Mouse (Mus musculus) left cerebral cortex, postnatal 4 days (tissue): ENCODE measurements around the gene Tinagl1. TPM values are rescaled to one million over a fixed set of nuclear protein-coding genes. Genes with fewer than 3 reads are reported as not detected.

Source experiments
- DNase-seq: peaks from one replicate; pipeline ENCODE4 v3.0.0-alpha.2; 2022
- intact Hi-C: fragments of 180-260 bp; cut with DNase I; formaldehyde crosslinking; loops from one replicate; pipeline ENCODE4 v1.15.1; 2025
- total RNA-seq, 2 experiments: library from RNA; stranded (reverse); gene quantifications; 2 replicates each; pipeline ENCODE4 v1.2.3; 2021

Tinagl1 gene
- total RNA-seq, 2 experiments from 2014 or later = 1.6 to 2.5 TPM

DNA sequence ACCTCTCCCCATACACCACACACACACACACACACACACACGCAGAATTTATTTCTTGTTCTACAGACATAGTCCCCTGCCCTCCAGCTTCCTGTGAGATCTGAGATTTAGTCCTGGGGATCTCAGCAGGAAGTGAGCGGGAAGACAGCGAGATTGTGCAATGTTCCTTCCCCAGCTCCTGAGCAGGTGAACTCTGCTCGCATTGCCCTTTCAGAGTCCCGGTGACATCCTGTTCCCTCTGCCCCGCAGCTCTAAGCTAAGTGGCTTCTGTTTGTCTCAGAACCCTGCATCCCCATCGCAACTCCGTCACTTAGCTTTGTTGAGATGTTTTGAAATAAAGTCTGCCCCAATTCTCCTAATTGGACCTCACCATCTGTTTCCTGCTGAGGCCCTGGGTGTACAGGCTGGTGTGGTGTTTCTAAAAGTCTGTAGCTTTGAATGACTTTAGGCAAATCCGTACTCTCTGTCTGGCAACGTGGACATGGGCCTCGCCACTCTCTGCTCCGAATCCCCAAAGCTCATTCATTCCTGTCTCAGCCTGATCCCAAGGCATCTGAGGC lies 18.0 kb downstream of the Tinagl1 start:
- intact Hi-C loops = no loop called here
- no peak for DNase-seq

DNA sequence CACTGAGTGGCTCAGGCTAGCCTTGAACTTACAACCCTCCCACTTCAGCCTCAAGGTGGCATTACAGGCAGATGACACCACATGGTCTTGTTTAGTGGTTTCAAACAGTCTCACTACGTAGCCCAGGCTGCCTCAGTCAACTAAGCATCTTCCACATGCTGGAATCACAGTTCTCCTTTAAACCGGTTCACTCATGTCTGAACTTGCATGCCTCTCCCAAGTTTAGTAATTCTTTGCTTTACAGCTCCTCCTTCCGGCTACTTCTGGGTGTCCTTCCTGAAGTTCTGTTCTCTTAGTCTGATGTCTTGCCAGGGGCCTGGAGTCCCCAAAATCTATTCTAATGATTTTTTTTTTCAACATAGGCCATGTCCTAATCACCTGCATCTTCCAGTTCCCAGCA lies 20.7 kb downstream of the Tinagl1 start:
- DNase-seq = no peak
- intact Hi-C loops = no loop called here

DNA sequence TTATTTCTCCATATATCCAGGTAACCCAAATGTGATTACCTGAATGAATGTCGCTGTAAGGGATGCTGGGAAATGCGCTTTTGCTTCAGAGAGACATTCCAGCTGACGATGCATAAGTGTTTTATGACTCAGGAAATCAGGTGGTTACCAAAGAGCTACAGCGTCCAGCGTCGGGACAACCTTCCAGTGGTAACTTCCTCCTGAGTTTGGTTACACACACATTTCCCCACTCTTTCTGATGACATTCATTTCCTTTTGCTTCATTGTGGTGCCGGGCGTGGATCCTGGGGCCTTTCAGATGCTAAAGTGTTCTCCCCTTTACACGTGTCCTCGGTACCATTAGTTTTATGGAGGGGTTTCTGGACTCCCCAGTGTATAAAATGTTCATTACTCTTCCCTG lies 26.5 kb downstream of the Tinagl1 start:
- intact Hi-C loops = no loop called here
- DNase-seq = no peak

DNA sequence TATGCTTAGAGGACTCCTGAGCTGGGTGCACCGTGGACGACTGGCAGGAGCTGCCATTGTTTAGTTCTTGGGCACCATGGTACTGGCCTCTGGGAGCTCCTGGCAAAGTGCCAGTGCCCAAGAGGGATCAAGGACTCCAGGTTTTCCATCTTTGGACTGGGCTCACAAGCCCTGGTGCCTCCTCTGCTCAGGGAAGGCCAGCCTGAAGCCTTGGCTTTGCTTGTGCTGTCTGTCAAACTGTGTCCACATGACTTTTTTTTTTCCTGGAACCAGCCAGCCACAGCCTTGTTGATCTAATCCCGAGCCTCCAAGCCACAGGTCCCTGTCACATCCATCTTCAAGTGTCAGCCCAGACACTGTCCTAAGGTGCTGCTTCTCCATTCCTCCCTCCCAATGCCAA lies 33.1 kb downstream of the Tinagl1 start:
- intact Hi-C loops = no loop called here
- peak; percentile 37 for DNase-seq

DNA sequence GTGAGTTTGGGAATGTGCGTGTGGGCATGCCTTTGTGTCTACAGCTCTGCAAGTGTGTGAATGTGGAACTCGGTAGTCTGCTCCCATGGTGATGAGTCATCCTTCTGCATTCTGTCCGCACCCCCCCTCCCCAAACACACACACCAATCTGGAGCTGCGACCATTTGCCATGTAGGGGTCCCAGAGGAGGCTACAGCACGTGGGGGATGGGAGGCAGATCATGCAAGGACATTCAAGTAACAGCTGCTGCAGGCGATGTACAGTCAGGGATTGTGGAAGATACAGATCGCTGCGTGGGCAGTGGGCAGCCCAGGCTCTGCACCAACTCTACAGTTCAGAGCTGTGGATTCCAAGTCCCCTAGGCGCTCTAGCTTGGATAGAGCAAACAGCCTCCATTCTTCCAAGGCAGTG lies 33.9 kb downstream of the Tinagl1 start:
- intact Hi-C loops = no loop called here
- DNase-seq = peak; percentile 72

DNA sequence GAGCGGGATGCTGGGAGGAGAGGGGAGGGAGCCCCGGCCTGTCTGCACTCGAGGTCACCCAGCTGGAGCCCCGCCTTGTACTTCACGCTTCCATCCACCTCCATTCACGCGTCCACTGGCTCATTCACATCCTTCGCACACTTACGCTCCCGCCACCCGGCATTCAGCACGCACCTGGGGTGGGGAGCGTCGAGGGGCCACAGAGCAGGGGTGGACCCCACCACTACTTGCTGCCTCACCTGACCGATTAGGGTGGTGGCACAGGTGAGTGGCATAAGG lies 35.8 kb downstream of the Tinagl1 start, which contains the start of gene Hcrtr1:
Gene Hcrtr1, minus strand, starts transcription at position 146 of the 279 bp plus-strand sequence.
- intact Hi-C loops = loop anchor here (2.0 kb wide), 1 partner anchor 50 kb away; no protein-coding TSS in a partner anchor
- no peak for DNase-seq

DNA sequence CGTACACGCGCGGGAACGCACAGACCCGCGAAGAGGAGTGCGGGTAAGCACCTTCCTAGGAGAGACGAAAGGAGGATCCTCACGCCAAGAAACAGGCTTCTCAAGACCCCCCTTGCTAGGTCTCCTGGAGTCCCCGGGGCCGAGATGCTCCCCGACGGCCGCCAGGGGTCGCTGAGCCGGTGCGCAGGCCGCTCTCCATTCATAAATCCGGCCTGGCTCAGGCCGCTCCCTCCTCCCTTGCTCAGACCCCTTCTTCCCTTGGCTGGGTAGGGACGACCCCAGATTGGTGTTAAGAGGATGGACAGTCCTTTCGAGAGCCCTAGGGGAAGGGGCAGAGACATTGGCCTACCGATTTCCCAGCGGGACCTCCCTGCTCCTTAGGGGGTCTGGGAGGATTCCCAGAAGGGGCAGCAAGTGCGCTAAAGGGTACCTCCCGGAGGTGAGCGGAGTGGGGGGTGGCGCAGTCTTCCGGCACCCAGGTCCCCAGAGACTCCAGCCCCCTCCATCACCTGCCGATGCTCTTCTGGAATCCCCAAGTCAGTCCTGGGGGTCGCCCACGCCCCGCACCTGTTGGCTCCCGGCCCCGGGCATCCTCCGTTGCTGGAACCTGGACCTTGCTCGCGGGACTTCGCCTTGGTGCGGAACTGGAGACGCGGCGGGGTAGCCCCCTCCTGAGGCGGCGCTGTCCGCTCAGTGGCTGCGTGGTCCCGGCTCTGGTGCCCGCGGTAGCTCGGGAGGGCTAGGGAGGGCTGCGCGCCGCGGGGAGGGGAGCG lies 36.3 kb downstream of the Tinagl1 start:
- intact Hi-C loops = loop anchor here (2.0 kb wide), 1 partner anchor 50 kb away; no protein-coding TSS in a partner anchor
- DNase-seq = peak; percentile 85

DNA sequence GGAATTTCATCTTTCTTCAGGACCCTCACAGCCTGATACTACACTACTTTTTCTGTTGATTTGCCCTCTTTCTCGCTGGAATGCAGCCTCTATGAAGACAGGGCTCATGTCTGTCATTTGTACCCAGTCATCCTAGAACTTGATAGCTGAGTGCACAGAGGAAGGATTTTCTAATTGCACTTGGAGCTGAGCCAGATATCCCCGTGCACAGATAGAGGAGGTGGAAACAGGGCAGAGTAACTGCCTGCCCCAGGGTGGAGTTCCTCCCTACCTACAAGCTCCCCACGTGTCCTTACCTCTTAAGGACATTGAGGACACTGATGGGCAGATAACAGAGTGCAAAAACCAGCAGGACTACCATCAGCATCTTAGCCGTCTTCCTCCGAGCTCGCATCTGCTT lies 41.5 kb downstream of the Tinagl1 start:
- intact Hi-C loops = no loop called here
- DNase-seq = no peak

DNA sequence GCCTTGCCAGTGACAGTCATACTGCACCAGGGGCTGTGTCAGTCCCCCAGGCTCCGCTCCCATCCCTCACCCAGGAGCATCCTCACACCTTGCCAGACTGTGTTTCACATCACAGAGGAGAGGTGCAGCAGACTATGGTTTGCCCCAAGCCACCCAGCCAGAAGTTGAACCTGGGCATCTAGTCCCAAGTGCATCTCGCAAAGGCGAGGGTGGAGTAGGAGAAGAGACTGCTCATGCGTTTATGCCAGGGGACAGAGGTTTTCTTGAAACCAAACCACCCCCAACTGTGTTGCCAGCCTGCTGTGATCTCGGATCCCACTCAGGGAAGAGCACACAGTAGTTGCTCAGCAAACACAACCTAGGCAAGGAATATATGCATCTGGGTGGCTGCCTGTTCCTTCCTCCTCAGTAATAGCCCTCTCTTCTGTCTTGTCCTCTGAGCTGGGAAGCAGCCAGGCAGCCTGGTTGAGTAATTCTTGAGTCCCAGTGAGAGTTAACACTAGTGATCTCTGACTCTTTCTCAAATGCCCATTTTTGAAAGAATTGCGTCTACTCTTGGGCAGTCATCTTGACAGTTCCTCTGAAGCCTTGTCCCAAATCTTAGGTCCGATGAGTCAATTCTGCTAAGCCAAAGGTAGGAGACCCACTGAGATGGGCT lies 43.3 kb downstream of the Tinagl1 start:
- intact Hi-C loops = no loop called here
- no peak for DNase-seq

DNA sequence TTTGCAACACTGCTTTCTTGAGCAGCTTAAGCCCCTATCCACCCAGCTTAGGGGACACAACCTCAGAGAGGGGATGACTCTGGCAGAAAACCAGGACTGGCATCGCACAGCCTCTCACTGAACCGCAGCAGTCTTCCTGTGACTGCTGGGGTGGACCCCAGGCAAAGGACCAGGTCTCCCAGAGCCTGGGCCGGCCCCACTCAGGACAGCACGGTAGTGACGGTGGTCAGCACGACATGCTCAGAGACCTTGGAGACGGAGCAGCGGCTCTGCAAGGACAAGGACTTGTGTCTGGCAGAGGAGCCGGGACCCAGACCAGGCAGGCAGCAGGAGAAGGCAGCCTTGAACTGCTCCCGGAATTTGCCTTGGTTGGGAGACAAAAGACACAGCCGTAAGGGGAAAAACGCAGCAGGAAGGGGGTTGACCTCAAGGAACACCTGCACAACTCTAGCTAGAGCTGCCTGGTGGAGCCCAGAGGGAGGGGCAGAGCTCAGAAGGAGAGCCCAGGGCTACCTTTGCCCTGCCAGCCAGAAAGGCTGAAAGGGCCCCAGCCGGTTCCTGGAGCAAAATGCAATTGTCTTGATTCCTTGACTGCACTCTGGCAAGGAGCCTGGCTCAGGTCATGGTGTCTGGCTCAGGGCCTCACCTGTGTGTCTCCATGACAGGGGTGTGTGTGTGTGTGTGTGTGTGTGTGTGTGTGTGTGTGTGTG lies 44.1 kb downstream of the Tinagl1 start:
- DNase-seq = peak; percentile 27
- intact Hi-C loops = no loop called here

DNA sequence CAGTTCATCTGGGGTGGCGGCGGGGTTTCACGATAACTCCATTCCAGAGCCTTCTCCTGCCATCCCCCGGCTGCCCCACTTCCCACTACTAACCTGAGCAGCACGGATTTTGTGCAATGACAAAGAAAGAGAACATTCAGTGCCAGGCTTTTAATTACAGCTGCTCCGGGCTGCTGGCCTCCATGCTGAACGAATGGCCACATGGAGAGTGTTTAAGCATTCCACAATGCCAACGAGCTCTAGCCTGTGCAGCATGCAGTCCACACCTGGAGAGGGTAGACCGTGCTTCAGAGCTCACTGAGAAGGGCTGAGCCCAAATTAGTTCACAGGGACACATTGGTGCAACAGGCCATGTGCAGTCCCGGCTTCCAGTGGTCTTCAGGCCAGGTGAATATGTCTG lies 44.8 kb downstream of the Tinagl1 start:
- intact Hi-C loops = no loop called here
- no peak for DNase-seq

DNA sequence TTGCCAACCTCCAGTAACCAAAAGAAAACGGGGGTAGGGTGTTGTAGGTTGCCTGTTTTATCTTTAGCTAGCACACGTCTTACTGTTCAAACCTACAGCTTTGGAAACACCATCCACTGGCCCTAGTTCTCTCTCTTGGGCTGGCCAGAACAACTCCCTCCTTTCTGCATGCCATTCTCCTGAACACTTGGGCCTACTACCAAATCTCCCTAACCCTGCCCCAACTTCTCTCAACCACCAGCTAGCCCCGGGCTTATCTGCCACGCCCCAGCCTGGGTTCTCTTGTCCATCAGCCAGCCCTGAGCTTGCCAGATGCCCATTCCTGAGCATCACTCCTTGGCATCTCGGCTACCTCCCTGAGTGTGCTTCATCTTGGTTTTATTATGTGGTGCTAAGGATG lies 46.0 kb downstream of the Tinagl1 start:
- DNase-seq = no peak
- intact Hi-C loops = no loop called here

DNA sequence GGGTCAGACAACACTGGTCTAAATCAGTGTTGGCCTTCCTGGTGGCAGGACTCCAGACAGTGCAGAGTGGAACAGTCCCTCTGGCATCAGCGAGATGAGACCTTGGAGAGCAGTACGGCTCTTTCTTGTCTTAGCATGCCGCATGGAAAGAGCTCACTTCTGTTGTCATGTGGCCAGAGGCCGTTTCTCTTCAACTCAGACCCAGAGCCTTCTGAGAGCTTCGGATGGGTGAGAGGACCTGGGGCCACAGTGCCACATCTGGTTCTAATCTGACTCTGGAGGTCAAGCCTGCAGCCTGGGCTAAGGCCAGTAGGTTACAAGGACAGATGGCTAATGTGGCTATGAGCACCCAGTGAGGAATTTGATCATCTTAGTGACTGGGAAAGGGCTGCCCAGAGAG lies 49.0 kb downstream of the Tinagl1 start:
- DNase-seq = no peak

DNA sequence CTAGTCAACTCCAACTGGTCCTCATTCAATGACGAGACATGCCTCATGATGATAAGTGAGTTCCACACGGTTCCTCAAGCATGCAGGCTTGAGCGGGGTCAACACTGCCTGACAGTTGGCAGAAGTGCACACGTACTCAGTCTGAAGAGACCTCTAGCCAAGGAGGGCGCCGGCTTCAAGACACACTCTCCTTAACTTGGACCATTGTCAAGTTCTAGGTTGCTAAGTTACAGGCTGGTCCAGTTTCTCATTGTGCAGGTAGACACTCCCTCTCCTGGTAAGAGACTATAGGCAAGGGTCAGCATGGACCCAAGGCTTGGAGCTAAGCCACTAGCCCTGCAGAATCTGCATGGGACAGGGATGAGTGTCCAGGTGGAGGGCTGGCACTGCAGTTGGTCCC lies 49.8 kb downstream of the Tinagl1 start:
- intact Hi-C loops = no loop called here

More for the DNA sequence above, 49.0 kb downstream of the Tinagl1 start:
- intact Hi-C loops = no loop called here

DNA sequence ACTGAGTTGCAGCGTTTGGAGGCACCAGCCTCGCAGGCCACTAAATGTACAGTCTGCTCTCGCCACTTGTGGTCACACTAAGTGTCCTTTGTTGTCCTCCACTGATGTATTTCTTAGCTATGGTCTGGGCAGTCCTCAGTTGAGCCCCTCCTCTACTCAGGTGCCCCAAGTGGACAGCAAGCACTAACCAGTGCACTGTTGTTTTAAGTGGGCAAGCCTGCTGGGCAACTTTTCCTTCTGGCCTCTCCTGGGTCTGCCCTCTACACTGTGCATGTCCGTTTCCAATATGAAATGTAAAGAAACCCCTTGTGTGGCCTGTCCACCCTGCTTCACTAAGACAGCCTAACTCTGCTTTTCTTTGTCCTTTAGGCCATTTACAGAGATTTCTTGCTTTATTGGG lies 50.8 kb downstream of the Tinagl1 start:
- no peak for DNase-seq
- intact Hi-C loops = no loop called here

More for the DNA sequence above, 49.8 kb downstream of the Tinagl1 start:
- no peak for DNase-seq

DNA sequence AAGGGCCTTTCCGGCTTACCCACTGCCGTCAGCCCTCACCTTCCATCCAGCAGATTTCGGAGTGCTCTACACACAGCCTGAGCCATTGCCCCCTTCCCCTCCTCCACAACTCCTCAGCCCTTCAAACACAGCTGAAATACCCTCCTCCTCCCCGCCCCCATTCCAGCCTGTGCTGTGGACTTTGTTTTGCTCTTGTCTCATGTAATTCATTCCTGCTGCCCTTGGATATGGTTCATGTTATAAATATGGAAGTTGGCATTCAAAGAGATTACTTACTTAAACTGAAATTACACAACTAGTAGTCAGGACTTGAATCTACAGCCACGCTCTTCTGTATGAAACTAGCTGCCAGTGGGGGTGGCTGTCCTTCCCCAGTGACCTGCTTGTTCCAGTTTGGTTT lies 51.9 kb downstream of the Tinagl1 start:
- intact Hi-C loops = no loop called here
- DNase-seq = no peak

DNA sequence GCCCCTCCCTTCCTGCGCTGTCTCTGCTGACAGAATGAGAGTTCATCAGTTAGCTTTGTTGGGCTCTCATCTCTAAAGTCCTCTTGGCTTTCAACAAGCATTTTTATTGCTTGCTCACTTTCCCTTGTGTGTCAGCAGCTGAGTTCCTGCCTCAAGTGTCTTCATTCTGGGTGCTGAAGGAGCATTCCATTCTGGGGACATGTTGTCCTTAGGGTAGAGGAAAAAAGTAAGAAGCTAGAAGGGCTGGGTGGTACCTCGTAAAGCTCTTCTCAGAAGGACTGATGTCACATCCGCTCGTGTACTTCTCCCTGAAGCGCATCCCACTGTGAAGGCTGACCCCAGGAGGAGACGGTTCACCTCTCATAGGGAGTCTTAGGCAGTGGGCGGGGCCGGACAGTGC lies 53.4 kb downstream of the Tinagl1 start:
- intact Hi-C loops = no loop called here
- no peak for DNase-seq

DNA sequence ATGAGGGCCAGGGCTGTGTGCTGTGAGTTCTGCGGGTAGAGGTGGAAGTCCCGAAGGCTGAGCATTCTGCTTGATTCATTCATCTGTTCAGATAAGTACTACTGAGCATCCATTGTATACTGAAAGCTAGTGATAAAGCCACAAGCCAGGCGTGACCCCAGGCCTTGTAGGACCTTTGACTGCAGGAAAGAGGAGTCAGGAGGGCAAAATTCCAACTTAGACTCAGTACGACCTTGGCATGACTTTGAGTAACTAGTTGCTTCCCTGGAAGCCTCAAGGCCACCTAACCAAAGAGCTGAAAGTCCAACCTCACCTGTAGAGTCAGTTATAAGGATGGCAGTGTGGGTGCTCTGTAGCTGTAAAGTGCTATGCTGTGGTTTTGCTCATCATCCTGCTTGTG lies 54.2 kb downstream of the Tinagl1 start:
- DNase-seq = no peak
- intact Hi-C loops = no loop called here
